Comparison of ENCODE assay signal across 40 mouse cellular contexts in the genomic region with DNA sequence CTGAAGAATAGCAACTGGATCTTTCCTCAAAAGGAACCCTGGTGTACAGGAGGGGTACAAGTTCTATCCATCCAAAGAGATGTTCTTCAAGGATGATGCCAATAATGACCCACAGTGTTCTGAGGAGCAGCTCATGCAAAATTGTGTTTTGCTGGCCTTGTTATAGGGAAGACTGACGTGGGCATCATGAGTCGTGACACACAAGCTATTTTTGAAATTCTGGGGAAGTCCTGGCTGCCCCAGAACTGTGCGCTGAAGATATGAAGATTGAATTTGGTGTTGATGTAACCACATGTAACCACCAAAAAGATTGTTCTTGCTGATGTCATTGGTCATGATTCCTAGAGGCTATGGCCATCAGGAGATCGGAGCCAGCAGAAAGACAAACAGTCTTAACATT. TPM values are rescaled to one million over a fixed set of nuclear protein-coding genes. Genes with fewer than 3 reads are reported as not detected.
"Had no signal": no experiment of that assay in that cellular context is flagged by ENCODE, and none has a peak within 500 bp of the region (broad histone marks: within the 10 kb centered on the region; RNA-seq: fewer than 3 reads in every experiment).

No protein-coding gene starts in this region.

- ATAC-seq: hindbrain, embryonic 16.5 days; intestine, embryonic 16.5 days; liver, embryonic 12.5 days had no signal

- H3K36me3 ChIP-seq: heart, embryonic 10.5 days; heart, embryonic 12.5 days; hindbrain, embryonic 10.5 days; hindbrain, embryonic 12.5 days; kidney, embryonic 15.5 days; limb, embryonic 13.5 days; limb, embryonic 15.5 days; liver, embryonic 12.5 days had no signal

- H3K9me3 ChIP-seq: heart, embryonic 10.5 days; heart, embryonic 12.5 days; hindbrain, embryonic 10.5 days; hindbrain, embryonic 12.5 days; kidney, embryonic 15.5 days; limb, embryonic 13.5 days; limb, embryonic 15.5 days; liver, embryonic 12.5 days had no signal

- H3K9ac ChIP-seq: heart, embryonic 12.5 days; hindbrain, embryonic 12.5 days; hindbrain, embryonic 14.5 days; kidney, embryonic 15.5 days; limb, embryonic 13.5 days; limb, embryonic 15.5 days; liver, embryonic 12.5 days; liver, embryonic 14.5 days had no signal

- DNase-seq: gastrocnemius, adult 2 months; gastrocnemius, postnatal 10 days; gastrocnemius, postnatal 25 days; heart, adult 18-20 months; heart, postnatal 10 days; heart, postnatal 4 days; kidney, adult 11 months; kidney, adult 2 months; kidney, adult 9 months; kidney, postnatal 14 days; kidney, postnatal 36 days; layer of hippocampus, adult 9-11 months; layer of hippocampus, postnatal 36 days; left cerebral cortex, postnatal 4 days had no signal

- H3K4me3 ChIP-seq: gastrocnemius, adult 2 months; heart, embryonic 10.5 days; heart, embryonic 12.5 days; hindbrain, embryonic 10.5 days; hindbrain, embryonic 12.5 days; kidney, embryonic 15.5 days; limb, embryonic 13.5 days; limb, embryonic 15.5 days; liver, embryonic 12.5 days had no signal

- H3K27ac ChIP-seq: gastrocnemius, adult 2 months; heart, embryonic 10.5 days; hindbrain, embryonic 10.5 days; hindbrain, embryonic 12.5 days; hindbrain, embryonic 14.5 days; kidney, embryonic 15.5 days; kidney, postnatal 0 days; limb, embryonic 13.5 days; limb, embryonic 15.5 days; liver, embryonic 12.5 days; liver, embryonic 14.5 days had no signal

- H3K27me3 ChIP-seq: heart, embryonic 12.5 days; hindbrain, embryonic 12.5 days; kidney, embryonic 15.5 days; limb, embryonic 13.5 days; limb, embryonic 15.5 days; liver, embryonic 12.5 days had no signal

- H3K4me1 ChIP-seq: heart, embryonic 10.5 days; heart, embryonic 12.5 days; hindbrain, embryonic 10.5 days; hindbrain, embryonic 12.5 days; kidney, embryonic 15.5 days; limb, embryonic 13.5 days; limb, embryonic 15.5 days; liver, embryonic 12.5 days had no signal

- H3K4me2 ChIP-seq: heart, embryonic 12.5 days; hindbrain, embryonic 12.5 days; hindbrain, embryonic 14.5 days; kidney, embryonic 15.5 days; limb, embryonic 13.5 days; limb, embryonic 15.5 days; liver, embryonic 12.5 days had no signal

RNA-seq across cellular contexts. Expression of gene A1cf, which starts 45.4 kb away (rescaled TPM):
- total RNA-seq: gastrocnemius, adult 2 months; gastrocnemius, postnatal 10 days; gastrocnemius, postnatal 25 days; granulocyte monocyte progenitor cell, adult 5-6 weeks; heart, adult 18-20 months; heart, adult 8-10 months; heart, postnatal 10 days; heart, postnatal 25 days; heart, postnatal 4 days; layer of hippocampus, adult 18-20 months; layer of hippocampus, adult 8-10 months; layer of hippocampus, postnatal 14 days; layer of hippocampus, postnatal 36 days; left cerebral cortex, adult 18-20 months; left cerebral cortex, adult 8-10 months; left cerebral cortex, postnatal 10 days; left cerebral cortex, postnatal 25 days; left cerebral cortex, postnatal 4 days had no signal
- polyA plus RNA-seq: heart, embryonic 14.5 days; heart, embryonic 16.5 days; hindbrain, embryonic 10.5 days; hindbrain, embryonic 12.5 days; hindbrain, embryonic 14.5 days; hindbrain, embryonic 16.5 days; limb, embryonic 11.5 days; limb, embryonic 13.5 days; limb, embryonic 15.5 days had no signal
